ENCODE assay signal across 12 mouse cellular contexts in genomic region chr8:64657980-64658401, GRCm38 (mm10). TPM values are rescaled to one million over a fixed set of nuclear protein-coding genes. Genes with fewer than 3 reads are reported as not detected.
DNase-seq lines count a peak whose midpoint lies in the region; ATAC-seq lines count a peak whose summit lies in the region.
"Had no signal": no experiment of that assay in that cellular context is flagged by ENCODE, and none has a peak within 500 bp of the region (broad histone marks: within the 10 kb centered on the region; RNA-seq: fewer than 3 reads in every experiment).

No protein-coding gene starts in this region.

- no peak overlapping the region for H3K9ac ChIP-seq in kidney, embryonic 16.5 days (replicated peaks; ENCODE audit: low read length)
- no peak overlapping the region for H3K9ac ChIP-seq in forebrain, embryonic 16.5 days (replicated peaks; ENCODE audit: low read depth, low read length)
- H3K9ac ChIP-seq in heart, embryonic 12.5 days = no peak overlapping the region
- H3K9ac ChIP-seq: heart, embryonic 15.5 days had no signal

- no peak overlapping the region for H3K27ac ChIP-seq in kidney, embryonic 16.5 days (ENCODE audit: low read length)
- H3K27ac ChIP-seq in forebrain, embryonic 16.5 days (ENCODE audit: low read length) = peak overlapping the region; percentile 16
- no peak overlapping the region for H3K27ac ChIP-seq in heart, embryonic 12.5 days (ENCODE audit: poor library complexity, severe bottlenecking)
- H3K27ac ChIP-seq: heart, embryonic 15.5 days had no signal

- peak; percentile 51; the same call in 1 of the 2 replicates for ATAC-seq in kidney, embryonic 16.5 days (ENCODE audit: low FRiP score, low TSS enrichment)
- ATAC-seq in forebrain, embryonic 16.5 days = peak; percentile 51; the same call in 1 of the 2 replicates
- no peak for ATAC-seq in heart, embryonic 12.5 days (ENCODE audit: insufficient number of reproducible peaks, low FRiP score)
- no peak for ATAC-seq in CD4-positive, CD25-positive, alpha-beta regulatory T cell, adult 4 months

- H3K9me3 ChIP-seq in kidney, embryonic 16.5 days (ENCODE audit: low read length) = no peaks in the 10 kb centered on the region
- no peaks in the 10 kb centered on the region for H3K9me3 ChIP-seq in forebrain, embryonic 16.5 days (ENCODE audit: control insufficient read depth, low read length)
- H3K9me3 ChIP-seq in heart, embryonic 12.5 days (replicated peaks) = no peaks in the 10 kb centered on the region
- H3K9me3 ChIP-seq: heart, embryonic 15.5 days had no signal

- no peak overlapping the region for H3K4me3 ChIP-seq in kidney, embryonic 16.5 days (ENCODE audit: low read length)
- H3K4me3 ChIP-seq in forebrain, embryonic 16.5 days (replicated peaks; ENCODE audit: low read length) = no peak overlapping the region
- H3K4me3 ChIP-seq in heart, embryonic 12.5 days = no peak overlapping the region
- H3K4me3 ChIP-seq: heart, embryonic 15.5 days had no signal

- no peaks in the 10 kb centered on the region for H3K36me3 ChIP-seq in kidney, embryonic 16.5 days (ENCODE audit: insufficient read depth, low read length)
- H3K36me3 ChIP-seq in forebrain, embryonic 16.5 days (ENCODE audit: control insufficient read depth, insufficient read depth) = no peaks in the 10 kb centered on the region
- H3K36me3 ChIP-seq in heart, embryonic 12.5 days = 0 out of 2 replicates have a peak, but pooled peaks cover 3% of the 10 kb centered on the region
- H3K36me3 ChIP-seq: heart, embryonic 15.5 days had no signal

- 72% methylated on average over 4 of the region's 4 CpGs for WGBS in kidney, embryonic 16.5 days
- WGBS in forebrain, embryonic 16.5 days = 35% methylated on average over 4 of the region's 4 CpGs
- WGBS in heart, embryonic 12.5 days = 79% methylated on average over 4 of the region's 4 CpGs

- H3K27me3 ChIP-seq in kidney, embryonic 16.5 days (ENCODE audit: insufficient read depth, low read length) = no peaks in the 10 kb centered on the region
- no peaks in the 10 kb centered on the region for H3K27me3 ChIP-seq in forebrain, embryonic 16.5 days (replicated peaks; ENCODE audit: control insufficient read depth, insufficient read depth, low read length)
- no peaks in the 10 kb centered on the region for H3K27me3 ChIP-seq in heart, embryonic 12.5 days (replicated peaks)
- H3K27me3 ChIP-seq: heart, embryonic 15.5 days had no signal

- H3K4me2 ChIP-seq in kidney, embryonic 16.5 days (replicated peaks; ENCODE audit: low read depth, low read length) = no peak overlapping the region
- no peak overlapping the region for H3K4me2 ChIP-seq in forebrain, embryonic 16.5 days (ENCODE audit: low read length)
- H3K4me2 ChIP-seq in heart, embryonic 12.5 days = no peak overlapping the region
- H3K4me2 ChIP-seq: heart, embryonic 15.5 days had no signal

- 0 out of 2 replicates have a peak, but pooled peaks cover 7% of the 10 kb centered on the region for H3K4me1 ChIP-seq in kidney, embryonic 16.5 days (ENCODE audit: insufficient read depth, low read length)
- peaks cover 28% of the 10 kb centered on the region for H3K4me1 ChIP-seq in forebrain, embryonic 16.5 days (replicated peaks; ENCODE audit: control insufficient read depth, insufficient read depth, low read length)
- peaks cover 5% of the 10 kb centered on the region; the same call in 1 of the 2 replicates for H3K4me1 ChIP-seq in heart, embryonic 12.5 days (replicated peaks)
- H3K4me1 ChIP-seq: heart, embryonic 15.5 days had no signal

- no peak for DNase-seq in kidney, adult 18-20 months
- peak; percentile 60 to 87 for DNase-seq in left cerebral cortex, adult 8-10 months (ENCODE audit: low spot score in 2 of 2)
- DNase-seq in right cerebral cortex, postnatal 10 days (ENCODE audit: low spot score in 2 of 2) = peak; percentile 80 to 90
- no peak for DNase-seq in adrenal gland, postnatal 10 days
- DNase-seq: adrenal gland, adult 8-10 months; lung, postnatal 10 days; thymus, postnatal 14 days had no signal

RNA-seq across cellular contexts. Expression of gene Cpe, which starts 34.9 kb away (rescaled TPM):
- polyA plus RNA-seq in kidney, embryonic 16.5 days (2015; fragmentation: Nextera tagmentation; extraction: Ambion mirVana) = 66.8 and 67.6 TPM in 2 replicates
- polyA plus RNA-seq in forebrain, embryonic 16.5 days (2015; fragmentation: Nextera tagmentation; extraction: Ambion mirVana) = 470 and 498 TPM in 2 replicates
- total RNA-seq in left cerebral cortex, adult 8-10 months (2022) = 1,000 to 10,000 TPM; 2,072 to 2,143 (median 2,114) TPM
- polyA plus RNA-seq in heart, embryonic 12.5 days (2016; fragmentation: Nextera tagmentation; extraction: Ambion mirVana) = 194 and 198 TPM in 2 replicates
- 1 to 10 TPM; 1.3 to 2.3 TPM for polyA plus RNA-seq in CD4-positive, CD25-positive, alpha-beta regulatory T cell, adult 4 months (2017; shearing (Covaris generic))
- total RNA-seq in adrenal gland, postnatal 10 days (2021) = 100 to 1,000 TPM; 345 to 374 TPM

Comparison
In these comparisons a context has a peak if more than half of its experiments do, and no peak if none do; other contexts are left out.
1. ATAC-seq: peak in kidney, embryonic 16.5 days (single experiment) and forebrain, embryonic 16.5 days (single experiment); none in heart, embryonic 12.5 days (single experiment) and CD4-positive, CD25-positive, alpha-beta regulatory T cell, adult 4 months (single experiment).
2. DNase-seq: peak in left cerebral cortex, adult 8-10 months (2 of 2) and right cerebral cortex, postnatal 10 days (2 of 2); none in kidney, adult 18-20 months (single experiment) and adrenal gland, postnatal 10 days (single experiment).
3. RNA of gene Cpe, which starts 34.9 kb away (polyA plus RNA-seq): 470 to 498 TPM in forebrain, embryonic 16.5 days, 194 to 198 TPM in heart, embryonic 12.5 days and 66.8 to 67.6 TPM in kidney, embryonic 16.5 days; 1.3 to 2.3 TPM in CD4-positive, CD25-positive, alpha-beta regulatory T cell, adult 4 months; every median in the first group is over 10 times any median in the second.